Mouse (Mus musculus): ENCODE data around the gene Purb. TPM values are rescaled to one million over a fixed set of nuclear protein-coding genes. Genes with fewer than 3 reads are reported as not detected.
A peak's percentile ranks its signal among the peaks of the same experiment; 100 is the strongest.
"Not testable (repeated sequence)": the region's sequence is repeated elsewhere in the genome, so short reads cannot be mapped to it uniquely, and the experiment has no call there.

Purb gene
- polyA plus RNA-seq, 1 experiment from 2014 or later, result 24.8 TPM

DNA sequence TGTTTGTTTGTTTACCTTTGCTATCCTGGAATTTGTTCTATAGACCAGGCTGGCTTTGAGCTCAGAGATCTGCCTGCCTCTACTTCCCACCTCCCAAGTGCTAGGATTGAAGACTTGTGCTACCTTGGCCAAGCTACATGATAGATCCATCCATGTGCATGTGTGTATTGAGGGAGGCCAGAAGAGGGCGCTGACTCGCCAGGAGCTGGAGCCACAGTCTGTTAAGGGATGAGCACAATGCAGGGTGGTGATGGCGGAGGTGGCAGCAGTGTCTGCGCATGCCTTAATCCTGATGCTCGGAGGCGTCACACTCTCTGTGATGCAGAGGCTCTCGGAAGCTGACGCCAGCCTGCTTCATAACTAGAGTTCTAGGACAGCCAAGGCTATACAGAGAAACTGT lies 39.3 kb downstream of the Purb start:
- Histone ChIP-seq H3K4me2 (replicated peaks; ENCODE audit: low read depth, low read length) (no peak overlapping the region), H3K9ac (replicated peaks; ENCODE audit: low read length) (no peak overlapping the region), H3K27ac (ENCODE audit: low read length) (no peak overlapping the region), H3K36me3 (ENCODE audit: insufficient read depth, low read length) (peaks cover 64% of the 10 kb centered on the region), H3K4me1 (ENCODE audit: insufficient read depth, low read length) (no peaks in the 10 kb centered on the region), H3K4me3 (ENCODE audit: low read length) (no peak overlapping the region), H3K27me3 (ENCODE audit: insufficient read depth, low read length) (no peaks in the 10 kb centered on the region), H3K9me3 (ENCODE audit: low read length) (no peaks in the 10 kb centered on the region)
- 80% methylated on average over 8 of the region's 8 CpGs for WGBS
- ATAC-seq (ENCODE audit: low FRiP score, low TSS enrichment), result no peak

DNA sequence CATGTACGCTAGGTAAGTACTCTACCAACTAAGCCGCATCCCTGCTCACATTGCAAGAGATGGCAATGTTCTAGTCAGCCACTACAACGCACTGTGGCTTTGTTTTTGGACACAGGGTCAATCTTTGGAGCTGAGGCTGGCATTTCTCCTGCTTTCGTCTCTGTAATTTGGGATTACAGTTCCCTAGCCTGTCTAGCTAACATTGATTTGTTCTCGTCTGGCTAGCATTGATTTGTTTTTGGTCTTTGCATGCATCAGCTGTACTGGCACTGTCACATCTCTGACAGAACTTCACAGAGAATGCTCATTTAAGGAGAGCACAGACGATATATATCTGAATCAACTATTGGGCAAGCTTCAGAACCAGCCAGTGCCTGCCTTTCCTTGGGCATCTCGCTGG lies 45.5 kb downstream of the Purb start:
- Histone ChIP-seq H3K9me3 (ENCODE audit: low read length) (no peaks in the 10 kb centered on the region), H3K4me3 (ENCODE audit: low read length) (no peak overlapping the region), H3K4me1 (ENCODE audit: insufficient read depth, low read length) (no peaks in the 10 kb centered on the region), H3K36me3 (ENCODE audit: insufficient read depth, low read length) (peaks cover 81% of the 10 kb centered on the region), H3K27ac (ENCODE audit: low read length) (no peak overlapping the region), H3K27me3 (ENCODE audit: insufficient read depth, low read length) (no peaks in the 10 kb centered on the region), H3K4me2 (replicated peaks; ENCODE audit: low read depth, low read length) (no peak overlapping the region), H3K9ac (replicated peaks; ENCODE audit: low read length) (no peak overlapping the region)
- ATAC-seq (ENCODE audit: low FRiP score, low TSS enrichment), result no peak
- WGBS, result 90% methylated on average over 7 of the region's 7 CpGs

DNA sequence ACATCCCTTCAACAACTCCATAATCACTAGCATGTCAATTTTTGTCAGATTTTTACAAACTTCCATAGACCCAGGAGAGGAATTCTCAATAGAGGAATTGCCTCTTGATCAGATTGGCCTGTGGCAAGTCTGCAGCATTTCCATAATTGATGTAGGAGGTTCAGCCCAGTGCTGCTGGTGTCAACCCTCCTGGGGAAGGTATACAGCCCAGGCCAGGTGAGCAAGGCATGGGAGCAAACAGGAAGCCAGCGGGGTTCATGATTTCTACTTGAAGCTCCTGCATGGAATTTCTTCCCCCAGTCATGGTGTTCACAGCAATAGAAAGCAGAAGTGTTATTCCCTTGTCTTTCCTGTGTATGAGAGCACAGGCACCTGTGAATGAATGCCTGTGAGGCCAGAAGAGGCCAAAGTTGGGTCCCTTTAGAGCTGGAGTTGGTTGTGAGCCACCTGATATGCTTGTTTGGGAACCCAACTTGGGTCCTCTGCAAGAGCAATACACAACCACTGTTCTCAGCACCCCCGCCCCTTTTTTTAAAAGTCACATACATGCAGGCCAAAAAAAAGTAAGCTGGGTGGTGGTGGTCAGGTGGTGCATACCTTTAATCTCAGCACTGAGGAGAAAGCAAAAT lies 54.9 kb downstream of the Purb start:
- Histone ChIP-seq H3K9me3 (ENCODE audit: low read length) (no peaks in the 10 kb centered on the region), H3K4me3 (ENCODE audit: low read length) (no peak overlapping the region), H3K36me3 (ENCODE audit: insufficient read depth, low read length) (peaks cover 47% of the 10 kb centered on the region), H3K4me2 (replicated peaks; ENCODE audit: low read depth, low read length) (no peak overlapping the region), H3K4me1 (ENCODE audit: insufficient read depth, low read length) (peaks cover 12% of the 10 kb centered on the region), H3K9ac (replicated peaks; ENCODE audit: low read length) (no peak overlapping the region), H3K27ac (ENCODE audit: low read length) (no peak overlapping the region), H3K27me3 (ENCODE audit: insufficient read depth, low read length) (no peaks in the 10 kb centered on the region)
- no peak for ATAC-seq (ENCODE audit: low FRiP score, low TSS enrichment)
- 74% methylated on average over 2 of the region's 2 CpGs for WGBS

DNA sequence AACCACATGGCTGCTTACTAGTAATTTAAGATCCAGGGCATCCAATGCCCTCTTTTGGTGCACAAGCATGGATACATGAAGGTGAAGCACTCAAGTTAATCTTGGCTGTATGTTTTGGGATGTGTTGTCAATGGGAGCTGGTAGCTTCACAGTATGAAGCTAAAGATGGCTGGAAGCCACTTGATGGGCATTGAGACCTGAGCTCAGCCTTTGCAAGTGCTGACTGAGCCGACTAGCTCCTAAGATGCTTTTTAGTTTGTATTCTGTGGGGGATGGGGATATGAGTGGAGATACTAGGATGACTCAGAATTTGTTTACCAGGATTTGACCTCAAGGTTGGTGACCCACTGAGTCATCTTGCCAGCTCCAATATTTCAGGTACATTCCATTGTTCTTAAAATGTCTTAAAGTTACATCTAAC lies 55.4 kb downstream of the Purb start:
- Histone ChIP-seq H3K27ac (ENCODE audit: low read length) (no peak overlapping the region), H3K27me3 (ENCODE audit: insufficient read depth, low read length) (no peaks in the 10 kb centered on the region), H3K36me3 (ENCODE audit: insufficient read depth, low read length) (peaks cover 44% of the 10 kb centered on the region), H3K9ac (replicated peaks; ENCODE audit: low read length) (no peak overlapping the region), H3K4me3 (ENCODE audit: low read length) (no peak overlapping the region), H3K4me2 (replicated peaks; ENCODE audit: low read depth, low read length) (no peak overlapping the region), H3K9me3 (ENCODE audit: low read length) (no peaks in the 10 kb centered on the region), H3K4me1 (ENCODE audit: insufficient read depth, low read length) (peaks cover 12% of the 10 kb centered on the region)
- WGBS, result 27% methylated on average over 1 of the region's 1 CpGs
- no peak for ATAC-seq (ENCODE audit: low FRiP score, low TSS enrichment)

DNA sequence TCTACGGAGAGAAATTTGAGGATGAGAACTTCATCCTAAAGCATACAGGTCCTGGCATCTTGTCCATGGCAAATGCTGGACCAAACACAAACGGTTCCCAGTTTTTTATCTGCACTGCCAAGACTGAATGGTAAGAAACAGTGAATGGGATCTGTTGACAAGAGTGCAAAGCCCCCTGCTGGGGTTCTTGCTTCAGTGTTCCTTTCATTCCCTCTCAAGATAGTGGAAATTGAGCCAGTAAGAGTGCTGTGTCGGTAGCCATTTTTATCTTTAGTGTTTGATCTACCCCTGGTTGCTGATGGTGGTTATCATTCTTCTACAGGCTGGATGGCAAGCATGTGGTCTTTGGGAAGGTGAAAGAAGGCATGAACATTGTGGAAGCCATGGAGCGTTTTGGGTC lies 56.6 kb downstream of the Purb start:
- WGBS, result 81% methylated on average over 4 of the region's 4 CpGs
- H3K4me2 ChIP-seq (replicated peaks; ENCODE audit: low read depth, low read length); H3K9ac ChIP-seq (replicated peaks; ENCODE audit: low read length); H3K27ac ChIP-seq (ENCODE audit: low read length); H3K4me3 ChIP-seq (ENCODE audit: low read length); ATAC-seq (ENCODE audit: low FRiP score, low TSS enrichment); H3K9me3 ChIP-seq (ENCODE audit: low read length); H3K27me3 ChIP-seq (ENCODE audit: insufficient read depth, low read length): not testable (repeated sequence)
- peaks cover 37% of the 10 kb centered on the region for H3K36me3 ChIP-seq (ENCODE audit: insufficient read depth, low read length)
- H3K4me1 ChIP-seq (ENCODE audit: insufficient read depth, low read length), result peaks cover 22% of the 10 kb centered on the region

DNA sequence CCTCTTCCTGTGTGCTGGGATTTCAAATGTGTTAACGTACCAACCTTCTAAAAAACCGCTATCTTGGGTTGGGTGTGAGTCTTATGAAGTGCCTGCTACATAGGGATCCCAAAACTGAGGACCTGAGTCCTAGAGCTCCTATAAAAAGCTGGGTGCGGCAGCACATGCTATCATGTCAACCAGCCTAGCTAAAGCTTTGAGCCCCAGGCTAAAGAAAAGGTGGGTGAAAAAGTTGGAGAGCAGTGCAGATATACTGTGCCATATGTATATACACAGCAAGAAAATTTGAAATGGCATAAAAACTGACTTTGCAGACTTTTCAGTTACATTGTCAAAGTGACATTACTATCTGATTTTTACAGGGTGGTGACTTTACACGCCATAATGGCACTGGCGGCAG lies 57.0 kb downstream of the Purb start:
- Histone ChIP-seq H3K27ac (ENCODE audit: low read length) (no peak overlapping the region), H3K36me3 (ENCODE audit: insufficient read depth, low read length) (peaks cover 33% of the 10 kb centered on the region), H3K9me3 (ENCODE audit: low read length) (no peaks in the 10 kb centered on the region), H3K27me3 (ENCODE audit: insufficient read depth, low read length) (no peaks in the 10 kb centered on the region), H3K4me2 (replicated peaks; ENCODE audit: low read depth, low read length) (peak overlapping the region; percentile 23; the same call in 1 of the 2 replicates), H3K4me3 (ENCODE audit: low read length) (peak overlapping the region; percentile 21), H3K9ac (replicated peaks; ENCODE audit: low read length) (no peak overlapping the region), H3K4me1 (ENCODE audit: insufficient read depth, low read length) (peaks cover 22% of the 10 kb centered on the region)
- no peak for ATAC-seq (ENCODE audit: low FRiP score, low TSS enrichment)
- WGBS, result 82% methylated on average over 5 of the region's 5 CpGs

Small RNAs within 50 kb of the gene (microRNA-seq; reads per million reads assigned to microRNA genes)
- gene Gm22123, result not detected

Other genes with a start within 250 kb of the Purb start
- 0.12 and 0.17 TPM in 2 replicates for gene Npc1l1, start 245.8 kb downstream of the Purb start, polyA plus RNA-seq (2015; fragmentation: Nextera tagmentation; extraction: Ambion mirVana)
- 104 and 106 TPM in 2 replicates for gene Ddx56, start 208.1 kb downstream of the Purb start, polyA plus RNA-seq (2015; fragmentation: Nextera tagmentation; extraction: Ambion mirVana)
- gene Tmed4, start 201.0 kb downstream of the Purb start, polyA plus RNA-seq (2015; fragmentation: Nextera tagmentation; extraction: Ambion mirVana), result 155 and 158 TPM in 2 replicates
- gene Ogdh, start 184.3 kb downstream of the Purb start, polyA plus RNA-seq (2015; fragmentation: Nextera tagmentation; extraction: Ambion mirVana), result 155 and 157 TPM in 2 replicates
- 11.7 and 12.5 TPM in 2 replicates for gene Zmiz2, start 86.8 kb downstream of the Purb start, polyA plus RNA-seq (2015; fragmentation: Nextera tagmentation; extraction: Ambion mirVana)
- 4,884 and 4,942 TPM in 2 replicates for gene Ppia, start 60.5 kb downstream of the Purb start, polyA plus RNA-seq (2015; fragmentation: Nextera tagmentation; extraction: Ambion mirVana)
- 560 and 596 TPM in 2 replicates for gene H2afv, start 31.5 kb downstream of the Purb start, polyA plus RNA-seq (2015; fragmentation: Nextera tagmentation; extraction: Ambion mirVana)
- 1.0 and 1.2 TPM in 2 replicates for gene Myo1g, start 45.0 kb upstream of the Purb start, polyA plus RNA-seq (2015; fragmentation: Nextera tagmentation; extraction: Ambion mirVana)
- gene Ccm2, start 71.0 kb upstream of the Purb start, polyA plus RNA-seq (2015; fragmentation: Nextera tagmentation; extraction: Ambion mirVana), result 90.5 and 93.3 TPM in 2 replicates
- 1.9 and 2.0 TPM in 2 replicates for gene Nacad, start 130.1 kb upstream of the Purb start, polyA plus RNA-seq (2015; fragmentation: Nextera tagmentation; extraction: Ambion mirVana)
- gene Tbrg4, start 150.2 kb upstream of the Purb start, polyA plus RNA-seq (2015; fragmentation: Nextera tagmentation; extraction: Ambion mirVana), result 45.6 and 49.1 TPM in 2 replicates
- not detected in 2 replicates for gene Wap, start 162.7 kb upstream of the Purb start, polyA plus RNA-seq (2015; fragmentation: Nextera tagmentation; extraction: Ambion mirVana)
- 15.4 and 16.5 TPM in 2 replicates for gene Ramp3, start 182.6 kb upstream of the Purb start, polyA plus RNA-seq (2015; fragmentation: Nextera tagmentation; extraction: Ambion mirVana)

All from kidney, embryonic 16.5 days (tissue).